Mouse (Mus musculus) spleen, adult 2 months (tissue): ENCODE data around the gene Sf3a1.
"Not testable (repeated sequence)": the region's sequence is repeated elsewhere in the genome, so short reads cannot be mapped to it uniquely, and the experiment has no call there.

Experiments used
- CTCF ChIP-seq: fragments of 200-500 bp; IDR thresholded peaks from 2 replicates; pipeline ENCODE4 v1.5.1; 2011; ENCODE audit warnings: mild to moderate bottlenecking, inconsistent platforms; ENCODE audit not compliant: insufficient read depth, insufficient read length, insufficient replicate concordance; ENCODE audit errors: extremely low read depth
- POLR2A ChIP-seq: fragments of 200-500 bp; IDR thresholded peaks from 2 replicates; pipeline ENCODE4 v1.6.1; 2011; ENCODE audit warnings: low read depth, low read length, inconsistent platforms

GRCm38 (mm10) chr11:4185480-4185879 lies 25.3 kb downstream of the Sf3a1 start:
- TF ChIP-seq CTCF, POLR2A: not testable (repeated sequence)
